Mouse (Mus musculus): ENCODE measurements around the gene Rita1.

DNA sequence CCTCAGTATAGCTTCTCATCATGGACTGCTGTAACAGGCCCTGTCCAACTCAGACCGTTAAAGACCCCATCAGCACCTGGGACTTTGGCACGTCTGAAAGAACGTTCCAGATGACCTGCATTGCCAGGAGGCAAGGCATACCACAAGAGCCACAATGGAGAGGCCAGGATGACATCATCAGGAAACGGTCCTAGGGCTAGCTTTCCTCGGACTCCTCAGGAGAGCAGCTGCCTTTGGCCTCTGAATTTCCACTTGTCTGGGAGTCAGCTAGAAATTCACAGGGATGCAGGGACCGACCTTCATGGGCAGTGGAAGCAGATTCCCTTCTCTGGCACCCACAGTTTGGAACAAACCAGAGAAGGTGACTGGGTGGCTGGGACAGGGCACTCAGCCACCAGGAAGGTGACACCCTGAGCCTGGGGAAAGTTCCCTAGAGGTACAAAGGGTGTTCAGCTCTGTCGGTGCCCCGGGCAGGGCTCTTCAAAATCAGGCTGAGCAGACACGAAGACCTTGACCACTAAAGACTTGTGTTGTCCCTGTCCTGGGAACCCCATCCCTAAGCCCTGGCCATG lies 45.6 kb downstream of the Rita1 start:
- TF ChIP-seq CTCF (IDR thresholded peaks at IDR 0.05; ENCODE audit: low read depth, low read length) (no peak), POLR2A (IDR thresholded peaks at IDR 0.05; ENCODE audit: insufficient read depth, low read length) (no peak)
